Mouse (Mus musculus) ES-Bruce4 (cell line): Measurements from ENCODE around the gene Nelfb.

Experiments used
- CTCF ChIP-seq: IDR thresholded peaks from one replicate; pipeline ENCODE4 v1.8.1; 2011; ENCODE audit warnings: low read depth, low read length
- POLR2A ChIP-seq: IDR thresholded peaks from one replicate; pipeline ENCODE4 v1.8.1; 2011; ENCODE audit warnings: low read length; ENCODE audit not compliant: insufficient read depth

GRCm38 (mm10) chr2:25177076-25177475, 34.2 kb downstream of the Nelfb start:
- no peak for TF ChIP-seq CTCF
- TF ChIP-seq POLR2A: no peak
